In the genomic region with DNA sequence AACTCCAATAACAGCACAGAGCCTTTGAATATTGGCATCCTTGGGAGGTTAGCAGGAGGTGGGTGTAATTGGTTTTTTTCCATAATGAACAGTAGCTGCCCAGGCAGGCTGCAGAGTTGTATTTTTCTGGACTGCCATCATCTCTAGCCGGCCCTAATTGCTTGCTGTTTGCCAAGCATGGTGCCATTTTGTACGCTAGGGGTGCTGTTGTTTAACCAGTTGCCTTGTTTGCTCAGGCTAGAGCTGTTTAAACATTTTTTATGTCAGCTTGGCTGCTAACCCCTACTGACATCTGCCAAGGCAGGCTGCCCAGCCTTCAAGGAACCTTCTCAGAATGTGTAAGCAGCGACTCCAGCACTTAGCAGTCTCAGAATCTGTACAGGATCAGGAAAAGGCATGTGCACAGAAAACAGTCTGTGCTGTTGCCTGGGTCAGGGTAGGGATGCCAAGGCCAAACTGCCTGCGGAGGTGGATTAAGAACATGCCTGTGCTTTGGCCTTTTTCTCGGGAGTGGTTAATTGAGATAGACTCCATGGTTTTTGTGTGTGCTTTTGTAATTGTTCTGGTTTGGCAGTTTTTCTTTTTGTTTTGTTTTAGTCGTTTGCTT, we compare ENCODE assay signal across 8 mouse cellular contexts. TPM values are rescaled to one million over a fixed set of nuclear protein-coding genes. Genes with fewer than 3 reads are reported as not detected.
A peak's percentile ranks its signal among the peaks of the same experiment; 100 is the strongest.
DNase-seq lines count a peak whose midpoint lies in the region; ATAC-seq lines count a peak whose summit lies in the region.

No protein-coding gene starts in this region.

- no peak overlapping the region for H3K4me2 ChIP-seq in forebrain, embryonic 13.5 days
- H3K4me2 ChIP-seq in hindbrain, embryonic 13.5 days, result no peak overlapping the region
- no peak overlapping the region for H3K4me2 ChIP-seq in neural tube, embryonic 14.5 days (ENCODE audit: low read depth, low read length)

- H3K27me3 ChIP-seq in forebrain, embryonic 13.5 days, result no peaks in the 10 kb centered on the region
- no peaks in the 10 kb centered on the region for H3K27me3 ChIP-seq in hindbrain, embryonic 13.5 days
- H3K27me3 ChIP-seq in neural tube, embryonic 14.5 days (ENCODE audit: control insufficient read depth, insufficient read depth, low read length), result no peaks in the 10 kb centered on the region

- peak; percentile 66 for DNase-seq in embryo, embryonic 10 days (ENCODE audit: low spot score)
- DNase-seq in embryo, embryonic 9.5 days (ENCODE audit: extremely low spot score), result no peak
- peak; percentile 79 for DNase-seq in brain, adult 2 months (ENCODE audit: low read depth, low spot score)
- DNase-seq in left cerebral cortex, postnatal 25 days (ENCODE audit: low spot score in 2 of 2), result peak; percentile 45 to 73

- no peak overlapping the region for H3K4me3 ChIP-seq in forebrain, embryonic 13.5 days
- H3K4me3 ChIP-seq in hindbrain, embryonic 13.5 days, result no peak overlapping the region
- H3K4me3 ChIP-seq in neural tube, embryonic 14.5 days (ENCODE audit: low read depth, low read length), result no peak overlapping the region

- intact Hi-C loops in left cerebral cortex, postnatal 25 days (cut with DNase I), result loop anchor here (1.0 to 5.0 kb wide), 4 partner anchors 138 to 1258 kb away; no protein-coding TSS in a partner anchor

- peak; percentile 91 for ATAC-seq in forebrain, embryonic 13.5 days
- ATAC-seq in hindbrain, embryonic 13.5 days (ENCODE audit: low FRiP score), result peak; percentile 71
- peak; percentile 82 for ATAC-seq in neural tube, embryonic 14.5 days (ENCODE audit: low read depth)
- ATAC-seq in inflammation-experienced regulatory T-cells, adult 6 months, result no peak

- no peak overlapping the region for H3K9ac ChIP-seq in forebrain, embryonic 13.5 days
- H3K9ac ChIP-seq in hindbrain, embryonic 13.5 days, result no peak overlapping the region
- no peak overlapping the region for H3K9ac ChIP-seq in neural tube, embryonic 14.5 days (replicated peaks; ENCODE audit: low read depth, low read length)

- H3K27ac ChIP-seq in forebrain, embryonic 13.5 days, result no peak overlapping the region
- H3K27ac ChIP-seq in hindbrain, embryonic 13.5 days, result no peak overlapping the region
- no peak overlapping the region for H3K27ac ChIP-seq in neural tube, embryonic 14.5 days (ENCODE audit: low read depth, low read length)

- peaks cover 3% of the 10 kb centered on the region for H3K4me1 ChIP-seq in forebrain, embryonic 13.5 days
- H3K4me1 ChIP-seq in hindbrain, embryonic 13.5 days (replicated peaks), result no peaks in the 10 kb centered on the region
- H3K4me1 ChIP-seq in neural tube, embryonic 14.5 days (ENCODE audit: control insufficient read depth, insufficient read depth, low read length), result no peaks in the 10 kb centered on the region

- H3K9me3 ChIP-seq in forebrain, embryonic 13.5 days (replicated peaks), result no peaks in the 10 kb centered on the region
- no peaks in the 10 kb centered on the region for H3K9me3 ChIP-seq in hindbrain, embryonic 13.5 days
- H3K9me3 ChIP-seq in neural tube, embryonic 14.5 days (ENCODE audit: control insufficient read depth, low read length), result no peaks in the 10 kb centered on the region

- 41% methylated on average over 6 of the region's 6 CpGs for WGBS in forebrain, embryonic 13.5 days
- WGBS in hindbrain, embryonic 13.5 days, result 39% methylated on average over 6 of the region's 6 CpGs
- 44% methylated on average over 6 of the region's 6 CpGs for WGBS in neural tube, embryonic 14.5 days

- no peaks in the 10 kb centered on the region for H3K36me3 ChIP-seq in forebrain, embryonic 13.5 days (ENCODE audit: poor library complexity, severe bottlenecking)
- no peaks in the 10 kb centered on the region for H3K36me3 ChIP-seq in hindbrain, embryonic 13.5 days
- H3K36me3 ChIP-seq in neural tube, embryonic 14.5 days (ENCODE audit: control insufficient read depth, insufficient read depth, low read length), result no peaks in the 10 kb centered on the region

RNA-seq across cellular contexts. Expression of a gene that starts 14.5 kb away (rescaled TPM):
- polyA plus RNA-seq in forebrain, embryonic 13.5 days (2015; fragmentation: Nextera tagmentation; extraction: Ambion mirVana), result 1.7 and 2.8 TPM in 2 replicates
- 1.7 and 2.6 TPM in 2 replicates for polyA plus RNA-seq in hindbrain, embryonic 13.5 days (2015; fragmentation: Nextera tagmentation; extraction: Ambion mirVana)
- under 1 TPM; 0.34 to 0.41 TPM for total RNA-seq in left cerebral cortex, postnatal 25 days (2021)
- 0.60 and 0.72 TPM in 2 replicates for polyA plus RNA-seq in neural tube, embryonic 14.5 days (2014; fragmentation: Nextera tagmentation; extraction: Ambion mirVana)
- not detected for polyA plus RNA-seq in inflammation-experienced regulatory T-cells, adult 6 months (2017; shearing (Covaris generic))
